Mouse (Mus musculus) forebrain, embryonic 11.5 days (tissue): ENCODE data around the gene Vwa8. TPM values are rescaled to one million over a fixed set of nuclear protein-coding genes. Genes with fewer than 3 reads are reported as not detected.

Experiments used
- ATAC-seq: fragments of 200-750 bp; cut with Nextera tagmentation; replicated peaks from 2 replicates; pipeline ENCODE4 v1.8.0; 2017; ENCODE audit warnings: moderate TSS enrichment; ENCODE audit not compliant: low FRiP score
- DNase-seq: peaks from one replicate; pipeline ENCODE4 v3.0.0-alpha.2; 2017; ENCODE audit warnings: low spot score
- H3K27ac ChIP-seq: fragments of 300-500 bp; sonication (generic); 2 replicates; pipeline ENCODE4 v1.5.1; 2014; ENCODE audit warnings: low read depth, low read length
- H3K27me3 ChIP-seq: fragments of 300-500 bp; sonication (generic); 2 replicates; pipeline ENCODE4 v1.6.1; 2014; ENCODE audit warnings: mild to moderate bottlenecking, low read length, mixed read lengths; ENCODE audit not compliant: control insufficient read depth, insufficient read depth
- H3K36me3 ChIP-seq: fragments of 300-500 bp; sonication (generic); 2 replicates; pipeline ENCODE4 v1.6.1; 2014; ENCODE audit warnings: mild to moderate bottlenecking, low read length, moderate library complexity, mixed read lengths; ENCODE audit not compliant: control insufficient read depth, insufficient read depth
- H3K4me1 ChIP-seq: fragments of 300-500 bp; sonication (generic); replicated peaks from 2 replicates; pipeline ENCODE4 v1.6.1; 2014; ENCODE audit warnings: low read length, mixed read lengths; ENCODE audit not compliant: control insufficient read depth, insufficient read depth
- H3K4me2 ChIP-seq: fragments of 300-500 bp; sonication (generic); 2 replicates; pipeline ENCODE4 v1.6.1; 2014; ENCODE audit warnings: low read depth, mild to moderate bottlenecking, low read length, moderate library complexity, mixed read lengths; ENCODE audit not compliant: severe bottlenecking
- H3K4me3 ChIP-seq: fragments of 300-500 bp; sonication (generic); 2 replicates; pipeline ENCODE4 v1.5.1; 2014; ENCODE audit warnings: low read depth, low read length
- H3K9ac ChIP-seq: fragments of 300-500 bp; sonication (generic); 2 replicates; pipeline ENCODE4 v1.6.1; 2014; ENCODE audit warnings: low read length
- H3K9me3 ChIP-seq: fragments of 300-500 bp; sonication (generic); 2 replicates; pipeline ENCODE4 v1.6.1; 2016; ENCODE audit warnings: low read length, mixed read lengths; ENCODE audit not compliant: control insufficient read depth
- WGBS: fragments of 180-500 bp; shearing (Covaris S2); extraction: QIAGEN DNeasy Blood & Tissue Kit; methylation state at CpG from one replicate; pipeline ENCODE4 v1.1.7; 2014; 5-methylcytosine and 5-hydroxymethylcytosine counted together
- polyA plus RNA-seq: library from polyadenylated mRNA; unstranded; fragments of >200 nt; fragmentation: Nextera tagmentation; extraction: Ambion mirVana; gene quantifications from 2 replicates; pipeline ENCODE4 v1.2.1, GENCODE M21; 2014

Vwa8 gene
- polyA plus RNA-seq, 1 experiment from 2014 or later = 9.2 TPM

DNA sequence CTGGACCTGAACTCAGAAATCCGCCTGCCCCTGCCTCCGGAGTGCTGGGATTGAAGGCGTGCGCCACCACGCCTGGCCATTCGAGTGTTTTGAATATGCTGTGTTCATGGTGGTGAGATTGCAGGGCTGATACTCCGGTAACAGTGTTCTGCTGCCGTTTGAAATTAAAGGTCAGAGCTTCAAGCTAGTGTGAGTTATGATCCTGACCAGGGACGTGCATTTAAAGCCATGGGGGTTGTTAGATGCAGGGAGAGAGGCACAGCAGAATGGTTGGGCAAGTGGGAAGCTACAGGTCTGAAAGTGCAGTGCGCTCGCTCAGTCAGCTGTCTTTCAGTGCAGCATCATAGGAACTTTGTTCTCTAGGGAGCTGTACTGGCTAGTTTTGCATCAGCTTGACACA, 271.8 kb downstream of the Vwa8 start:
- DNase-seq (no peak), ATAC-seq (no peak)
- Histone ChIP-seq H3K4me2 (no peak overlapping the region), H3K4me1 (no peaks in the 10 kb centered on the region), H3K27ac (no peak overlapping the region), H3K36me3 (no peaks in the 10 kb centered on the region), H3K9ac (no peak overlapping the region), H3K9me3 (no peaks in the 10 kb centered on the region), H3K27me3 (no peaks in the 10 kb centered on the region), H3K4me3 (no peak overlapping the region)
- 87% methylated on average over 11 of the region's 11 CpGs for WGBS

DNA sequence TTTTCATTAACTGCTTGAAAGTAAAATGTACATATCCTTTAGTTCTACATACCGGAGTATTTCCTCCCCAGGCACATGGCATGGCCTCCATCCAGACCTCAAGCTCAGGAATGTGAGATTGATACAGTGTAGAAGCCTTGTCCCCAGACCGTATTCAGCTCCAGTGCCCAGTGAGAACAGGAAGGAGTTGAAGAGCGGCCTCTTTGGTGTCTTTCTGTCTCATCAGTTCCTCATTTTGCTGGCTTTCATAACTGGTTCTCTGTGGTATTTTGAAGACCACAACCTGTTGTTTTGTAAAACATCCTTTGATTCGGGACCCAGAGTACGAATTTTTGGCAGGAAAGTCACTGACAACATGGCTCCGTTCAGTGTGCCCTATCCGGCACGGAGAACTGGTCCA, 274.6 kb downstream of the Vwa8 start:
- Histone ChIP-seq H3K9ac (no peak overlapping the region), H3K4me2 (no peak overlapping the region), H3K36me3 (no peaks in the 10 kb centered on the region), H3K27me3 (no peaks in the 10 kb centered on the region), H3K27ac (no peak overlapping the region), H3K4me3 (no peak overlapping the region), H3K4me1 (no peaks in the 10 kb centered on the region), H3K9me3 (no peaks in the 10 kb centered on the region)
- WGBS = 91% methylated on average over 8 of the region's 8 CpGs
- ATAC-seq = no peak
- DNase-seq = no peak

DNA sequence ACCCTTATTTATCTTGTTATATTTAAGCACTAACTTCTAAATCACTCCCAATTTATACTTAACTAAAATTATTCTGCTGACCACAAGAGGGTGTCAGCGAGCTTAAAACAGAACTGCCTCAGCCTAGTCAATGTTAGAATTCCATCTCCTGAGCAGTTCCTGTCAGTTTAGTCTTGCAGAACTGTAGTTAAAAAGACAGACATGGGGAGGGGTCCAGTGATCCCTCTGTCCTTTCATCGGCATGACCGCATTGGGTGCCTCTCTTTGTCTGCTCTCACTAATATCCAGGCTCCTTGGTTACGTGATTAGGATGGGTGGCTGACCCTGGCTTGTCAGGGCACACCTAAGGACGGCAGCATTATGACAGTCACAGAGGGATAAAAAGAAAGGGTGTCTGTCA, 275.8 kb downstream of the Vwa8 start:
- Histone ChIP-seq H3K36me3 (no peaks in the 10 kb centered on the region), H3K9ac (no peak overlapping the region), H3K27me3 (no peaks in the 10 kb centered on the region), H3K4me3 (no peak overlapping the region), H3K4me1 (no peaks in the 10 kb centered on the region), H3K27ac (no peak overlapping the region), H3K9me3 (no peaks in the 10 kb centered on the region), H3K4me2 (no peak overlapping the region)
- 40% methylated on average over 5 of the region's 5 CpGs for WGBS
- no peak for DNase-seq
- peak; percentile 69 for ATAC-seq

DNA sequence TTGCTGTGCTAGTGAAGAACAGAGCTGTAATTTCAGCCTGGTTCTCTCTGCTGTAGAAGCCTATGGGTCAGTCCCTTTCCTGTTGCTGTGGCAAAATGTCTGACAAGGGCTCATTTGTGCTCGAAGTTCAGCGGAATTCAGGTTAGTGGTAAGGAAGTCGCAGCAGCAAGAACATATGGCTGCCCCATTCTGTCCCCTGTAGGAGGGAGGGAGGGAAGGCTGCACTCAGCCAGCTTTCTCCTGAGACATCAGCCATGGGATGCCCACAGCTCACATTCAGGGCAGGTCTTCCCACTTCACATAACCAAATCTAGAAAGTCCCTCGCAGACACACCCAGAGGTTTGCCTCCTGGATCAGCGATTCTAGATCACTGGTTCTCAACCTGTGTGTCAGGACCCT, 277.3 kb downstream of the Vwa8 start:
- DNase-seq (no peak), ATAC-seq (no peak)
- no peak overlapping the region for H3K27ac ChIP-seq
- no peak overlapping the region for H3K9ac ChIP-seq
- H3K4me2 ChIP-seq = no peak overlapping the region
- H3K9me3 ChIP-seq = no peaks in the 10 kb centered on the region
- no peaks in the 10 kb centered on the region for H3K27me3 ChIP-seq
- WGBS = 83% methylated on average over 5 of the region's 5 CpGs
- no peaks in the 10 kb centered on the region for H3K4me1 ChIP-seq
- H3K4me3 ChIP-seq = no peak overlapping the region
- no peaks in the 10 kb centered on the region for H3K36me3 ChIP-seq

DNA sequence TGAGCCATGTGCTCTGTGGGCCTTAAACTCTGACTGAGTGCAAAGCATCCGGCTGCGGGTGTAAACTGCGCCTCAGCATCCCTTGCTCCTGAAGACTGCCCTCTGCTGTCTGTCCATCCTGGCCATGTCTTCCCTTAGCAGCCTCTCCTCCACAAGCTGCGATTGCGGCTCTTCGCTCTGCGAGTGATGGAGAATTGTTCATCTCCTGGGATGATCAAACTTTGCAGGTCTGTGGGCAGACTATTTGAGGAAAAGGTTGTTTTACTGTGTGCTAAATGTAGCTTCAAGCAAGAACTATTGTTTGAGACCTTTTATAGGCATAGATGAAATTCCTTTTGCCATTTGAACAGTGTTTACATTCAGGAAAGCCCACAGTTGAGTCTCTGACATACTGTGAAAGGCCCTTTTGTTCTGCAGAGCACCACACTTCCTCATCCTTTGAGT, 286.1 kb downstream of the Vwa8 start:
- 3% methylated on average over 7 of the region's 7 CpGs for WGBS
- ATAC-seq (peak; percentile 64; the same call in 1 of the 2 replicates), DNase-seq (peak; percentile 70)
- Histone ChIP-seq H3K36me3 (no peaks in the 10 kb centered on the region), H3K27me3 (no peaks in the 10 kb centered on the region), H3K4me3 (no peak overlapping the region), H3K9ac (no peak overlapping the region), H3K4me1 (0 out of 2 replicates have a peak, but pooled peaks cover 2% of the 10 kb centered on the region), H3K4me2 (no peak overlapping the region), H3K9me3 (no peaks in the 10 kb centered on the region), H3K27ac (0 out of 2 replicates have a peak overlapping the region, but pooled peaks have one; percentile 15)

DNA sequence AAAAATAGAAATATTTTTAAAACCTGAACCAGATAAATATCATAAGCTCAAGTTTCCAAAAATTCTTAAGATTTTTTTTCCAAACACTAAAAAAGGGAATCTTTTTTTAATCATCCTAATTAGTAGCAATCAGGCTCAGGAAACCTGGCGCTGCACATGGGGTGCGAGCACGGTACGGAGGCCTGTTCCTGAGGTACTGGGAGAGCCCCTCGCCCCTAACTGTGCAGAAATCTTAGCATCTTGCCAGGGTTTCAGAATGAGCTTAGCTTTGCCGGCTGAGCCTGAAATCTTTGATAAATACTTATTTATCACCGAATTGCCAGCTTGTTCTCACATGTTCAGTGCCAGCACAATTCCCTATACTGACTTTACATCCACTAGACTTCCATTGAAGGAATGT, 286.6 kb downstream of the Vwa8 start:
- H3K27me3 ChIP-seq = no peaks in the 10 kb centered on the region
- H3K4me1 ChIP-seq = peaks cover 4% of the 10 kb centered on the region
- no peak overlapping the region for H3K4me3 ChIP-seq
- ATAC-seq (no peak), DNase-seq (no peak)
- WGBS = 53% methylated on average over 7 of the region's 7 CpGs
- no peaks in the 10 kb centered on the region for H3K9me3 ChIP-seq
- H3K9ac ChIP-seq = no peak overlapping the region
- no peak overlapping the region for H3K27ac ChIP-seq
- no peaks in the 10 kb centered on the region for H3K36me3 ChIP-seq
- no peak overlapping the region for H3K4me2 ChIP-seq

DNA sequence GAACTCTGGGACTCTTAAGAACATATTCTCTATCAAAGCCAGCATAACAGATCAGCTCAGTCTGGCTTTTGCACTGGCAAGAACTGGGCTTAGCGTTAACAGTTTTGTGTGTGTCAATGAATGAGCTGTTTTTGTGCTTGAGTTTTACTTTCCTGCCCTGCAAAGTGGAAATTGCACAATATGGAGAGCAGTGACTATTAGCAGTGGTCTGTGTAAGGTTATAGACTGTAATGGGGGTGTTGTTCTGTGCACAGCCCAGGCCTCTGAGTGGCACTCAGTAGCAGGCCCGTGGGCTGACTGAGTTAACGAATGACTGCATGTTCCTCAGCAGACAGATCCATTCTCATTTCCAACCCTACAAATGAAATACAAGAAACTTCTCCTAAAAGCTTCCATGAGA, 287.7 kb downstream of the Vwa8 start:
- H3K4me2 ChIP-seq = no peak overlapping the region
- H3K9me3 ChIP-seq = no peaks in the 10 kb centered on the region
- DNase-seq = no peak
- H3K4me1 ChIP-seq = peaks cover 8% of the 10 kb centered on the region
- H3K9ac ChIP-seq = no peak overlapping the region
- H3K36me3 ChIP-seq = no peaks in the 10 kb centered on the region
- no peaks in the 10 kb centered on the region for H3K27me3 ChIP-seq
- no peak for ATAC-seq
- H3K27ac ChIP-seq = no peak overlapping the region
- WGBS = 82% methylated on average over 3 of the region's 3 CpGs
- H3K4me3 ChIP-seq = no peak overlapping the region

DNA sequence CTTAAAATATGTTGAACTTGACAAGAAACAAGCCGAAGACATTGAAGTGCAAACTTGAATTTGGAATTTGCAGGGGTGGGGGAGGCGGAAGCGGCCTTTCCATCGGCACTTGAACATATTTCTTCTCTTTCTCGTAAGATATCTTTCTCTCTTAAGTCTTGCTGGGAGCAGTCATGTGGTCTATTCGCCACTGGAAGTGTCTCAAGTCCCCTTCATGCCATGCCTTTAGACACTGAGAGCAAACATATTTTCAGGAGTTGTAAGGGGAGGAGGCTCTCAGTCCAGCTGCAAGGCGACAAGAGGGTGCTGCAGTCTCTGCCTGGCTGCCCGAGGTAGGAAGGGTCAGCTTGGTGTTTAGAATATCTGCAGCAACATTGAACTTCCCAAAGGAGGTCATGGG, 288.2 kb downstream of the Vwa8 start:
- Histone ChIP-seq H3K27ac (no peak overlapping the region), H3K4me3 (no peak overlapping the region), H3K9ac (no peak overlapping the region), H3K36me3 (no peaks in the 10 kb centered on the region), H3K27me3 (no peaks in the 10 kb centered on the region), H3K4me1 (peaks cover 8% of the 10 kb centered on the region), H3K9me3 (no peaks in the 10 kb centered on the region), H3K4me2 (no peak overlapping the region)
- ATAC-seq (no peak), DNase-seq (no peak)
- 87% methylated on average over 8 of the region's 8 CpGs for WGBS

DNA sequence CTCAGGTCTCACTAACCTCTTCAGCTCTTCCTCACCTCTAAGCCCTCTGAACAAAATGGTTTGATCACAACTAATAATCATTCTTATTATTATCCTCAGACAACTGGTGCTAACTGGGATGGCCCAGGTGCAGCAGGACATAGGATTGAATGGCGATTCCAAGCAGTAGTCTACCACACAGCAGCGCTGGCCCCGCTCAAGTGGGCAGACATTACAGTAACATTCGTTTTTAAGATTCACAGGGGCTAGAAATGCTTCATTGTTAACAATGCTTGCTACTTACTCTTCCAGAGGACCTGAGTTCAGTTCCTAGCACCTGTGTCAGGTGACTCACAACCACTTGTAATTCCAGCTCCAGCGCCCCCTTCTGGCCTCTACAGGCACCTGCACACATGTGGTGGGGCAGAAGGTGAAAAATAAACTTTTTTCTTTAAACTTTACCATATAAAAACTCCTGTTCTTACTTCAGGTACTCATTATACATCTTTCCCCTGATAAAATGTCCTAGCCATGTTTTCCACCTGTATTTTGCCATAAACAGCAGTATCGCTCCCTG, 290.3 kb downstream of the Vwa8 start:
- peaks cover 8% of the 10 kb centered on the region for H3K4me1 ChIP-seq
- H3K9me3 ChIP-seq = no peaks in the 10 kb centered on the region
- H3K36me3 ChIP-seq = no peaks in the 10 kb centered on the region
- H3K9ac ChIP-seq = no peak overlapping the region
- H3K4me3 ChIP-seq = no peak overlapping the region
- H3K27me3 ChIP-seq = no peaks in the 10 kb centered on the region
- no peak overlapping the region for H3K27ac ChIP-seq
- ATAC-seq (no peak), DNase-seq (no peak)
- 90% methylated on average over 6 of the region's 6 CpGs for WGBS
- H3K4me2 ChIP-seq = no peak overlapping the region
